Mouse (Mus musculus) cerebellum, adult 11 months (tissue): ENCODE measurements around the gene Clrn3.
A peak's percentile ranks its signal among the peaks of the same experiment; 100 is the strongest.

Source experiments
- DNase-seq: peaks from one replicate; pipeline ENCODE4 v3.0.0; 2022

The Clrn3 gene

GRCm38 (mm10) chr7:135486645-135487382, 41.6 kb downstream of the Clrn3 start:
- no peak for DNase-seq

GRCm38 (mm10) chr7:135485796-135486410, 42.6 kb downstream of the Clrn3 start:
- DNase-seq = peak; percentile 71

- no peak for DNase-seq
These were observed 43.2 kb downstream of the Clrn3 start for GRCm38 (mm10) chr7:135485116-135485795.

GRCm38 (mm10) chr7:135484341-135484740, 44.1 kb downstream of the Clrn3 start:
- no peak for DNase-seq

- no peak for DNase-seq
These were observed 44.7 kb downstream of the Clrn3 start for GRCm38 (mm10) chr7:135483751-135484150.

GRCm38 (mm10) chr7:135481150-135481549, 47.3 kb downstream of the Clrn3 start:
- DNase-seq = no peak

GRCm38 (mm10) chr7:135479912-135480311, 48.5 kb downstream of the Clrn3 start:
- no peak for DNase-seq

GRCm38 (mm10) chr7:135479322-135479880, 49.1 kb downstream of the Clrn3 start:
- no peak for DNase-seq

- DNase-seq = no peak
These were observed 51.2 kb downstream of the Clrn3 start for GRCm38 (mm10) chr7:135477256-135477655.

GRCm38 (mm10) chr7:135475981-135476380, 52.5 kb downstream of the Clrn3 start:
- DNase-seq = no peak

- no peak for DNase-seq
These were observed 58.1 kb downstream of the Clrn3 start for GRCm38 (mm10) chr7:135470319-135470718.

GRCm38 (mm10) chr7:135468631-135469030, 59.8 kb downstream of the Clrn3 start:
- no peak for DNase-seq

GRCm38 (mm10) chr7:135465293-135465692, 63.2 kb downstream of the Clrn3 start:
- DNase-seq = no peak

GRCm38 (mm10) chr7:135464689-135465259, 63.7 kb downstream of the Clrn3 start:
- DNase-seq = peak; percentile 20
